Mouse (Mus musculus) lung, postnatal 0 days (tissue): ENCODE measurements at regions not wholly inside any gene's neighbourhood (a gene's known extent, or its start where the extent isn't known, plus 50 kb on each side); places are given as distances from the start of the nearest gene placed in this dataset.
A peak's percentile ranks its signal among the peaks of the same experiment; 100 is the strongest.
"Not testable (repeated sequence)": the region's sequence is repeated elsewhere in the genome, so short reads cannot be mapped to it uniquely, and the experiment has no call there.

ENCODE experiments used
- ATAC-seq: fragments of 200-750 bp; cut with Nextera tagmentation; 2 replicates; pipeline ENCODE4 v1.8.0; 2017; ENCODE audit warnings: moderate library complexity
- DNase-seq: peaks from one replicate; pipeline ENCODE4 v3.0.0-alpha.2; 2016; ENCODE audit warnings: low spot score
- H3K27ac ChIP-seq: fragments of 300-500 bp; sonication (generic); 2 replicates; pipeline ENCODE4 v1.5.1; 2014; ENCODE audit warnings: antibody characterized with exemption, mild to moderate bottlenecking, low read length, mixed read lengths
- H3K27me3 ChIP-seq: fragments of 300-500 bp; sonication (generic); replicated peaks from 2 replicates; pipeline ENCODE4 v1.6.1; 2014; ENCODE audit warnings: low read length, mixed read lengths; ENCODE audit not compliant: insufficient read depth
- H3K36me3 ChIP-seq: fragments of 300-500 bp; sonication (generic); 2 replicates; pipeline ENCODE4 v1.6.1; 2014; ENCODE audit warnings: low read length, mixed read lengths; ENCODE audit not compliant: insufficient read depth
- H3K4me1 ChIP-seq: fragments of 300-500 bp; sonication (generic); 2 replicates; pipeline ENCODE4 v1.6.1; 2014; ENCODE audit warnings: antibody characterized with exemption, low read depth, low read length, mixed read lengths; ENCODE audit not compliant: insufficient read depth
- H3K4me2 ChIP-seq: fragments of 300-500 bp; sonication (generic); replicated peaks from 2 replicates; pipeline ENCODE4 v1.6.1; 2014; ENCODE audit warnings: low read depth, mild to moderate bottlenecking, low read length, moderate library complexity, mixed read lengths
- H3K4me3 ChIP-seq: fragments of 300-500 bp; sonication (generic); 2 replicates; pipeline ENCODE4 v1.5.1; 2014; ENCODE audit warnings: low read depth, low read length
- H3K9ac ChIP-seq: fragments of 300-500 bp; sonication (generic); replicated peaks from 2 replicates; pipeline ENCODE4 v1.6.1; 2014; ENCODE audit warnings: low read depth, mild to moderate bottlenecking
- H3K9me3 ChIP-seq: fragments of 300-500 bp; sonication (generic); 2 replicates; pipeline ENCODE4 v1.6.1; 2016; ENCODE audit warnings: low read length, mixed read lengths
- CTCF ChIP-seq: IDR thresholded peaks from 2 replicates; pipeline ENCODE4 v1.5.1; 2016; ENCODE audit warnings: antibody characterized with exemption, mild to moderate bottlenecking
- EP300 ChIP-seq: IDR thresholded peaks from 2 replicates; pipeline ENCODE4 v1.6.1; 2016; ENCODE audit warnings: antibody characterized with exemption, mild to moderate bottlenecking, control low read depth
- whole genome bisulfite sequencing: fragments of 180-500 bp; shearing (Covaris S2); extraction: QIAGEN DNeasy Blood & Tissue Kit; methylation state at CpG from one replicate; pipeline ENCODE4 v1.1.7; 2014; 5-methylcytosine and 5-hydroxymethylcytosine counted together

GRCm38 (mm10) chr15:9954941-9955340 is 206.3 kb upstream of the Spef2 start:
- no peaks in the 10 kb centered on the region for H3K9me3 ChIP-seq
- ATAC-seq, result no peak
- WGBS, result 67% methylated on average over 2 of the region's 2 CpGs

GRCm38 (mm10) chr15:9974999-9975398 is 202.0 kb upstream of the Prlr start:
- no peak for TF ChIP-seq CTCF
- TF ChIP-seq EP300, result no peak
- no peaks in the 10 kb centered on the region for H3K9me3 ChIP-seq
- ATAC-seq (no peak), DNase-seq (no peak)
- H3K9ac ChIP-seq, result no peak overlapping the region
- H3K36me3 ChIP-seq, result no peaks in the 10 kb centered on the region
- H3K27me3 ChIP-seq, result no peaks in the 10 kb centered on the region
- no peak overlapping the region for H3K27ac ChIP-seq
- H3K4me2 ChIP-seq, result no peak overlapping the region
- H3K4me3 ChIP-seq, result no peak overlapping the region
- H3K4me1 ChIP-seq, result no peaks in the 10 kb centered on the region
- WGBS, result 55% methylated on average over 4 of the region's 4 CpGs

More at GRCm38 (mm10) chr15:9954941-9955340, 206.3 kb upstream of the Spef2 start:
- H3K4me2 ChIP-seq, result no peak overlapping the region
- H3K4me1 ChIP-seq, result no peaks in the 10 kb centered on the region
- no peaks in the 10 kb centered on the region for H3K27me3 ChIP-seq
- TF ChIP-seq CTCF, result no peak
- no peak for TF ChIP-seq EP300
- H3K36me3 ChIP-seq, result no peaks in the 10 kb centered on the region
- no peak overlapping the region for H3K4me3 ChIP-seq
- H3K9ac ChIP-seq, result no peak overlapping the region
- DNase-seq, result no peak
- no peak overlapping the region for H3K27ac ChIP-seq

GRCm38 (mm10) chr15:10011289-10012234 is 165.5 kb upstream of the Prlr start:
- no peaks in the 10 kb centered on the region for H3K9me3 ChIP-seq
- no peak overlapping the region for H3K4me3 ChIP-seq
- H3K9ac ChIP-seq, result no peak overlapping the region
- TF ChIP-seq EP300, result no peak
- no peak for TF ChIP-seq CTCF
- 54% methylated on average over 7 of the region's 7 CpGs for WGBS
- H3K4me2 ChIP-seq, result no peak overlapping the region
- DNase-seq (no peak), ATAC-seq (no peak)
- H3K36me3 ChIP-seq, result no peaks in the 10 kb centered on the region
- no peaks in the 10 kb centered on the region for H3K27me3 ChIP-seq
- no peaks in the 10 kb centered on the region for H3K4me1 ChIP-seq
- H3K27ac ChIP-seq, result no peak overlapping the region

GRCm38 (mm10) chr15:10017216-10017615 is 159.8 kb upstream of the Prlr start:
- Histone ChIP-seq H3K4me2 (no peak overlapping the region), H3K9me3 (no peaks in the 10 kb centered on the region), H3K27me3 (no peaks in the 10 kb centered on the region), H3K4me1 (no peaks in the 10 kb centered on the region), H3K27ac (no peak overlapping the region), H3K9ac (no peak overlapping the region), H3K4me3 (no peak overlapping the region), H3K36me3 (no peaks in the 10 kb centered on the region)
- ATAC-seq (no peak), DNase-seq (no peak)
- TF ChIP-seq CTCF (no peak), EP300 (no peak)

- Histone ChIP-seq H3K27ac (no peak overlapping the region), H3K4me1 (no peaks in the 10 kb centered on the region), H3K27me3 (no peaks in the 10 kb centered on the region), H3K9ac (no peak overlapping the region), H3K9me3 (no peaks in the 10 kb centered on the region), H3K36me3 (no peaks in the 10 kb centered on the region), H3K4me3 (no peak overlapping the region), H3K4me2 (no peak overlapping the region)
- ATAC-seq, result no peak
- TF ChIP-seq EP300 (no peak), CTCF (no peak)
- WGBS, result 71% methylated on average over 4 of the region's 4 CpGs
- no peak for DNase-seq
Observed at GRCm38 (mm10) chr15:10029902-10030301, 147.1 kb upstream of the Prlr start.

- H3K9ac ChIP-seq, result no peak overlapping the region
- TF ChIP-seq CTCF (no peak), EP300 (no peak)
- H3K4me2 ChIP-seq, result no peak overlapping the region
- no peaks in the 10 kb centered on the region for H3K27me3 ChIP-seq
- no peaks in the 10 kb centered on the region for H3K4me1 ChIP-seq
- H3K9me3 ChIP-seq, result no peaks in the 10 kb centered on the region
- H3K36me3 ChIP-seq, result no peaks in the 10 kb centered on the region
- ATAC-seq, result peak; percentile 33; the same call in 1 of the 2 replicates
- H3K27ac ChIP-seq, result no peak overlapping the region
- 24% methylated on average over 1 of the region's 1 CpGs for WGBS
- no peak overlapping the region for H3K4me3 ChIP-seq
- DNase-seq, result peak; percentile 46
Observed at GRCm38 (mm10) chr15:10035561-10035960, 141.5 kb upstream of the Prlr start.

GRCm38 (mm10) chr15:10036576-10036975 is 140.5 kb upstream of the Prlr start:
- ATAC-seq, H3K27ac ChIP-seq, H3K9ac ChIP-seq, H3K4me3 ChIP-seq, H3K36me3 ChIP-seq, DNase-seq, H3K4me2 ChIP-seq, H3K4me1 ChIP-seq, H3K27me3 ChIP-seq, H3K9me3 ChIP-seq: not testable (repeated sequence)
- WGBS, result 81% methylated on average over 2 of the region's 2 CpGs
